Mouse (Mus musculus): ENCODE measurements around the gene Gm20388. TPM values are rescaled to one million over a fixed set of nuclear protein-coding genes. Genes with fewer than 3 reads are reported as not detected.

Gene Gm20388
- total RNA-seq, 2 experiments from 2014 or later = not detected

GRCm38 (mm10) chr8:119955333-119955732 is 44.7 kb downstream of the Gm20388 start:
- no peak for DNase-seq (ENCODE audit: low spot score in 2 of 2)

DNA sequence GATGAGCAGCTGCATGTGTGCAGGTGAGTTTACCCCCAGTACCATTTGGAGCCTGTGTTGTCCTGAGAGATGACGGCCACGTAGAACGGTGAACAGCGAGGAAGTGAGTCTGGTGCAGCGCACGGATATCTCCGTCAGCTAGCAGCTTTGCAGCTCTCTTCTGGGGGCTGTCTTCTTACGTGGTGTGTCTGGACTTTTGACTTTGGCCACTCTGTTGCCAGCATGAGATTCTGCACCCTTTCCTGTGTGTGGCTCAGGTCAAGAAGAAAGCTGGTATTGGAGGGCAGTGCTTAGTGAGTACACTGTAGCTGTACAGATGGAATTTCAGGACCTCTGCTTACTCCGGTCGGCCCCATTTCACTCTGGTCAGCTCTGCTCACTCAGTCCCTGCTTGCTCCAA is 47.4 kb downstream of the Gm20388 start:
- no peak for DNase-seq (ENCODE audit: low spot score in 2 of 2)

DNA sequence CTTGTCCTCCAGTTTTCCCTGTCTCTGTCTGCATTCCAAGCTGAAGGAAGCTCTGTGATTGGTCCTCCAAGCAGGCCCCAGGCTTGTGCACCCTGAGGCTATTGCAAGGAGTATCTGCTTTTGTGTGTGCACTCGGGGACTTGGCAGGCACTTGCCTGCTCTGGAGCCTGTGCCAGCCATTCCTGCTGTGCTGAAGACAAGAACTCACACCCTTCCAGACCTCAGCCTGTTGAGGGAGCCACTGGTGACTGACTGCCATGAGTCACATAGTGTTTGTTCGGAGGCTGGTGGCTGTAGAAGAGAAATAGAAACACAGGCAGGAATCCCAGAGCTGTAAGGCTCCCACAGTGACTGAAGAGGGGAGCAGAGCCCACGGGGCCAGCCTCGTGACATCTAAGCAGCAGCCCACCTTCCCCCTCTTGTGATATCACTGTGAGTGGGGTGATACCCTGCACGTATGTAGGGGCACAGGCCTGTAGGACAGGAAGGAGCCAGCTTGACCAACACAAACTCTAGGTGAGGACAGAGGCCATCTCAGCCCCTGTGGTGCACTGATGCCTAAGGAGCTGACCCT is 50.0 kb downstream of the Gm20388 start:
- peak; percentile 49 to 64 for DNase-seq (ENCODE audit: low spot score in 2 of 2)

- no peak for DNase-seq (ENCODE audit: low spot score in 2 of 2)
Observed at GRCm38 (mm10) chr8:119964859-119965258, 54.2 kb downstream of the Gm20388 start.

DNA sequence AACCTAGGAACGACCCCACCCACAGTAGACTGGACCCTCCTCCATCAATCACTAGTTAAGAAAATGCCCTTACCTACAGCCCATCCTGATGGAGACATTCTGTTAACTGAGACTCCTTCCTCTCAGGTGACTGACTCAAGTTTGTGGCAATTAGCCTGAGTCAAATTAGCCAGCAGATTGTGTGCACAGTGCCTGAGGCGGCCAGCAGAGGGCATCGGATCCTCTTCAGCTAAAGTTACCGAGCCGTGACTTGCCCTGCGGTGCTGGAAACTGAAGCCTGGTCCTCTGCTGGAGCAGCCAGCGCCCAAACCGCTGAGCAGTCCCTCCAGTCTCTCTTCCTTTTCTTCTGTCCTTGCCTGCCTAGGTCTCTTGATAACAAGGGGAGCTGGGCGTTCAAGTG is 56.8 kb downstream of the Gm20388 start:
- no peak for DNase-seq (ENCODE audit: low spot score in 2 of 2)

DNA sequence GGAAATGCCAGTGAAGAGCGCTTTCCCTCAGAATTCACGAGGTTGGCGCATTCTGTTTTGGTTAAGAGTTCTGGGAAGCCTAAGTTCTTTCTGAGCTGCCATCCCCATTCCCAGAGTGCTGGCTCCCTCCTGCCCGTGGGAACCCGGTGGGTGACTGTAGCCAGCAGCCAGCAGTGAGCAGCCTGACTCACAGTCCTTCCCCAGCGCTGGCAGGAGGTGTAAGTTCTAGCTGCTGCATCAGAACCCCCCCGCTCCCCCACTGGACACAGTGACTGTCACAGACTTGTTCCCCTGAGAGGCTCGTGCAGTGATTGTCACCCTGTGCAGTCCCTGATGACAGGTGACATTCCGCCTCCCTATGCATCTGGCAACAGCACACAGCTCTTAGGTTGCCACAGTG is 59.5 kb downstream of the Gm20388 start:
- DNase-seq (ENCODE audit: low spot score in 2 of 2) = no peak

GRCm38 (mm10) chr8:119972558-119972957 is 61.9 kb downstream of the Gm20388 start:
- DNase-seq (ENCODE audit: low spot score in 2 of 2) = no peak

- no peak for DNase-seq (ENCODE audit: low spot score in 2 of 2)
Observed at GRCm38 (mm10) chr8:119978770-119979381, 68.2 kb downstream of the Gm20388 start.

DNA sequence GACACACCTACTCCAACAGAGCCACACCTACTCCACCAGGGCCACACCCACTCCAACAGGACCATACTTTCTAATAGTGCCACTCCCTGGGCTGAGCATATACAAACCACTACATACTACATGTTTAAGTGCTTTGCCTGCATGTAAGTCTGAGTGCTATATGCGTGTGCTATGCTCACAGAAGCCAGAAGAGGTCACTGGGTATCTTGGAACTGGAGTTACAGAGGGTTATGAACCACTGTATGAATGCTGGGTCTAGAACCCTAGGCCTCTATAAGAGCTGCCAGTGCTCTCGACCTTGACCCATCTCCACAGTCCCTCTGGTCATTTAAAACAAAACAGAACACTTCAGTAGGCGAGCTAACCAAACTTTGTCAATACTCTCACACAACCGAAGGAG is 70.6 kb downstream of the Gm20388 start:
- no peak for DNase-seq (ENCODE audit: low spot score in 2 of 2)

DNA sequence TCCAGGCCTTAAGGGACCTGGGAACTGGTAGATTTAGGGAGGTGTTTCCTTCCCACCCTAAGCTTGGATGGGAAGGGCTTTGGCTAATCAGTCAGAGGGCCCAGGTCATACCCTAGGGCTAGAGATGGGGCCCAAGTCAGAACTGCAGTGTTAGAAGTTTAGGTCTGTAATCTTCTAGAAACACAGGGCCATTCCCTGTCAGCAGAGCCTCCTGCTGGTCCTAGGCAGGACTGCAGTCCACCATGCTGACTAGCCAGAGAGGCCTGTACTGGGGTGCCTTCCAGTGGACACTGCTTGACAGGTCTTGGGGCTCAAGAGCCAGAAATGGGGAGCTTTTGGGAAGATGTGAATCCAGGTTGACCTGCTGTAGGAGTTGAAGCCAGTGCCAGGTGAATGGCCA is 73.4 kb downstream of the Gm20388 start:
- DNase-seq (ENCODE audit: low spot score in 2 of 2) = no peak

GRCm38 (mm10) chr8:119986174-119986573 is 75.5 kb downstream of the Gm20388 start:
- no peak for DNase-seq (ENCODE audit: low spot score in 2 of 2)

DNA sequence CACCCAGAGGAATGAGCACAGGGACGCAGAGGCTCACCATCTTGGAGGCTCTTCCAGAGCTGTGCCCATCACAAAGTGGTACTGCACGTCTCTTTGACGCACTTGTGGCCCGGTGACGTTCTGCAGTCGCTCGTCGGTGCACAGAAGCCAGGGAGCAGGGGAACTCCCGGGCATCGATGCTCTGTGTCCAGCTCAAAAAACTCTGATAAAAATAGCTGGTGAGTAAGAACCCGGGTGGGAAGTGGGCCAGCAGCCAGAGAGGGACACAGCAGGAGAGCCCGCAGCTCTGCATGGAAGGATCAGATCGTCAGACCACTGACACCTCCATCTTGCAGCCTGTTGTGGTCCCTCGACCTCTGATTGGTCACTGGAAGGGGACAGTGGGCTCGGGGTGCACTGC is 77.4 kb downstream of the Gm20388 start:
- DNase-seq (ENCODE audit: low spot score in 2 of 2) = no peak

DNA sequence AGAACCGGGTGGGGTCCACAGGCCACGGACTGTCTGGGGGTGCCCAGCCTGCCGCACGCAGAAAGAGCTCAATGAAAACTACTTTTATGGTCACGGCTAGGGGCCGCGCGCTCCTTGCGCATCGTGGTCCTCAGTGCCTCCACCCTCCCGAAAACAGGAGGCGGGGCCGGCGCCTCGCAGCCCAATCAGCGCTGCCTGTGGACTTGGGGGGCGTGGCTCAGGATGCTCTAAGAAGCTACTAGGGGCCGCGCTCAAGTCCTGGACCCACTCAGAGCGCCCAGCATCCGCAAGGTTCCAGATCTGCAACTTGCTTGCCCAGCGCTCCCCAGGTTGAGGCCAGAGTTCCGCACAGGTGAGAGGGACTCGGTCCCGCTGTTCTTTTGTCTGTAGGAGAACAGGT is 81.6 kb downstream of the Gm20388 start, which contains the start of gene Crispld2:
Gene Crispld2 (plus strand): TSS at position 190 of the 400 bp plus-strand sequence.
- DNase-seq (ENCODE audit: low spot score in 2 of 2) = peak; percentile 54 to 72

DNA sequence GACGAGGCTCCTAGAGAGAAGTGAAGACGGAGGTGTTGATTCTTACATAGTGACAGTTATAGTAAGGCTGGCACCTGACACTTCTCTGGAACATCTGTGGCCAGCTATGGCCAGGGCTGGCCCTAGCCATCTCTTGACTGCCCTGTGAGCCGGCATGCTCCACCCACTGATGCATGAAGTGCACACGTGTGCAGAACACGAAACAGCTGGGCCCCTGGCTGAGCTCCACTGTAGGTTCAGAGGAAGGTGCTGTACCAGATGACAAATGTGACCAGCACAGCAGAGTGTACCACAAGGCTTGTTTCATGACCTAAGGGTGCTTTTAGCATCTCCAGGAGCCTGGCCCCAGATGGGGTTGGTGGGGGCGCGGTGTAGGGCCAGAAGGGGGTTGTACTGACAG is 83.5 kb downstream of the Gm20388 start:
- no peak for DNase-seq (ENCODE audit: low spot score in 2 of 2)

- DNase-seq (ENCODE audit: low spot score in 2 of 2) = no peak
Observed at GRCm38 (mm10) chr8:119994556-119994955, 83.9 kb downstream of the Gm20388 start.

DNA sequence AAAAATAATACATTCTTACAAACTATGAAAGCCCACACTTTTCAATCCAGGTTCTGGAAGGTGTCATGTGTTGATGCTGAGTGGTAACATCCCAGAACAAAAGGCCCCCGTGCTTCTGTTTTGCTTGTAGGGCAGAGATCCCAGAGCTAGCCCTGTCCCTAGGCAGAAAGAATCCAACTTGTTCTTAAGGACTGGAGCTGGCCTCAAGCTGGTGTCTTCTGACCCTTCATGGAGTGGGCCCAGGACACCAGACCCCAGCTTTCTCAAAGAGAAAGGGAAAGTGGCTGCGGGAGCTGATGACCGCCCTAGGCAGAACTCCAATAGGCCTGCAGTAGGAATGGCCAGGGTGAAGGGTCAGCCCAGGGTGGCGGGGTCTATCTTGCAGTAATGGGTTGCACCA is 86.6 kb downstream of the Gm20388 start:
- DNase-seq (ENCODE audit: low spot score in 2 of 2) = no peak

DNA sequence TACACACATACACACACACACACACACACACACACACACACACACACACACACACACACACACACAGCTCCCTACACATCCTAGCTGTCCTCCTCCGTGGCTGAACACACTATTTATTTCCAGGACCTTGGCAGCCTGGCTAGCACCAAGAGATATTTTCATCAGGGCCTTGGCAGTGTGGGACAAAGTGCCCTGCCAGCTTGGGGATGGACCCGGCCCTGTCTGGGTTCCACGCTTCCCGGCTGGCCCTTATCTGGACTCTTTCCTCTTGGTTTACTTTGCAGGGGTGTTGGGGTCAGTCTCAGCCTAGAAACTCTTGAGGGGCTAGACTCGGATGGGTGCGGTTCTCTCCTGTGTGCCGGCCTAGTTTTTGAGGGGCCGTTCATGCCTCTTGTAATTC is 89.8 kb downstream of the Gm20388 start:
- DNase-seq (ENCODE audit: low spot score in 2 of 2) = no peak

DNA sequence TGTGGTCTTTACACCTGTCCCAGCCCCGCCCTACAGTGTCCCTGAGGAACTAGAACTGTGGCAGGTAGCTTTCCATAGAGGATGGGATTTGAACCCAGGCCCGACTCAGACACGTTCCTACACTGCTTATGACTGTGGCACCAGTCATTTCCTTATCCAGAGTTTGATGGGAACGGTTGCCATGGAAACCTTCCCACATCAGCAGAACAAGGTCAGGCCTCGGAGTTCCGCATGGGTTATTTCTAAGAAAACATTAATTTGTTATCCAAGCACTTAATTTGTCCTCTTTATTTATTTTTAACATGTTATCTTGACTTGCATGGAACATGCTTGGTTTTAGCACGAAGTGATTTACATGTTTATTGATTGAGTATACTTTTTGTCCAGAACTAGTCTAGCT is 91.1 kb downstream of the Gm20388 start:
- DNase-seq (ENCODE audit: low spot score in 2 of 2) = no peak

GRCm38 (mm10) chr8:120002348-120002747 is 91.7 kb downstream of the Gm20388 start:
- DNase-seq (ENCODE audit: low spot score in 2 of 2) = no peak

DNA sequence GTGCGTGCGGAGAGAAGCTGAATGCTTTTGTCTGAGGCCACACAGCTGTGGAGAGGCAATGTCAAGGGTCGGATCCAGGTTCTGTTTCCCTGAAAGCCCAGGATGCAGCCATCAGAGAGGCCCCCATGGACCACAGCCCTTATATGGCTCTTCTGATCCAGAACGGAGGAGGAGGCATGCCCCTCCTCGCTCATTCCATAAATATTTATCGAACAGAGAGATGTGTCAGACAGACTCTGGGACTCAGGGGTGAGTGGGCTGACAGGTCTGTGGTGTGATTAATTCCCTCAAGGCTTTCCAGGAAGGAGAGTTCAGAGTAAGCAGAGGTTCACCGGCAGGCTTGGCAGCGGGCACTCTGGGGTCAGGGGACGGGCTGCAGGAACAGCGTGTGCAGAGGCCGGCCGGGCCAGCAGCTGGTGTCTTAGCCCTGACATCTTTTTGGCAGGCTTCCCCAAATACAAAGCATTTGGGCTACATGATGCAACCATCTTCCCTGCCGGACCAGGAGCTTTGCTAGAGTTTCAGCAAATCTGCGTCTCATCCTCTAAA is 93.6 kb downstream of the Gm20388 start:
- DNase-seq (ENCODE audit: low spot score in 2 of 2) = no peak

DNA sequence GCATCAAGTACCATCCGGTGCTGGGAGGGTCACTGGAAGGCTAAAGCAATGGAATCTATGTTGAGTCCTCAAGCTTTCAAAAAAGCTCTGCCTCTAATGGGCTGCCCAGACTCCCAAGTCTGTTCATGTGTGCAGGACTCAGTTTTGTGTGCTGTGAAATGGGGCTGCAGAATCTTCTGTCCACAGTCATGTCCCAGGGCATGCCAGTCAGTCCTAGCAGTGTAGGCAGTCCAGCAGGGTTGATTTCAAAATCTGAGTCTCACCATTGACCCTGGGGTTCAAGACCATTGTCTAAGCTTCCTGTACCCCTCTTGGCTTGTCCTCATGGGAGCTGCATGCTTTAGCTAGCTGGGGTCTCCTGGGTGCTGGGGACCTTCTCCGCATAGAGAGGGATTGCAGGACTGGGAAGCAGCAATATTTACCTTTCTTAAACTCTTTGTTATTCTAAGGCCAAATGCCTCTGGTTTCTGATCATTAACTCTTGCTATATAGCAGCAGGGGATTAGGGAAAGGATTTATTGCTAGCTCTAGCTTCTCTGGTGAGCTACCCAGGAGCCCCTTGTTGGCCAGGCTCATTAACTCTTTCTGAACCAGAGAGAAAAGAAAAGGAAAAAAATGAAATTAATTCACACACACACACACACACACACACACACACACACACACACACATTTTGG is 94.2 kb downstream of the Gm20388 start:
- no peak for DNase-seq (ENCODE audit: low spot score in 2 of 2)

GRCm38 (mm10) chr8:120006645-120007160 is 96.1 kb downstream of the Gm20388 start:
- DNase-seq (ENCODE audit: low spot score in 2 of 2) = no peak
